Mouse (Mus musculus) forebrain, embryonic 10.5 days (tissue): ENCODE measurements around the gene Nr1i3. TPM values are rescaled to one million over a fixed set of nuclear protein-coding genes. Genes with fewer than 3 reads are reported as not detected.

Source experiments
- DNase-seq: peaks from one replicate; pipeline ENCODE4 v3.0.0-alpha.2; 2017; ENCODE audit warnings: low spot score; ENCODE audit errors: extremely low spot score
- H3K27ac ChIP-seq: fragments of 300-500 bp; sonication (generic); 2 replicates; pipeline ENCODE4 v1.5.1; 2016; ENCODE audit warnings: mild to moderate bottlenecking
- H3K27me3 ChIP-seq: fragments of 300-500 bp; sonication (generic); 2 replicates; pipeline ENCODE4 v1.6.1; 2016; ENCODE audit warnings: mild to moderate bottlenecking; ENCODE audit not compliant: poor library complexity, severe bottlenecking
- H3K36me3 ChIP-seq: fragments of 300-500 bp; sonication (generic); replicated peaks from 2 replicates; pipeline ENCODE4 v1.6.1; 2016; ENCODE audit warnings: mild to moderate bottlenecking, moderate library complexity
- H3K4me1 ChIP-seq: fragments of 300-500 bp; sonication (generic); 2 replicates; pipeline ENCODE4 v1.6.1; 2016
- H3K4me3 ChIP-seq: fragments of 300-500 bp; sonication (generic); 2 replicates; pipeline ENCODE4 v1.5.1; 2016; ENCODE audit warnings: mild to moderate bottlenecking, moderate library complexity
- H3K9me3 ChIP-seq: fragments of 300-500 bp; sonication (generic); 2 replicates; pipeline ENCODE4 v1.6.1; 2016; ENCODE audit warnings: mild to moderate bottlenecking, moderate library complexity
- WGBS: fragments of 180-500 bp; shearing (Covaris S2); methylation state at CpG from one replicate; pipeline ENCODE4 v1.1.7; 2016; 5-methylcytosine and 5-hydroxymethylcytosine counted together
- polyA plus RNA-seq: library from polyadenylated mRNA; unstranded; fragments of >200 nt; fragmentation: Nextera tagmentation; extraction: Ambion mirVana; gene quantifications from 2 replicates; pipeline ENCODE4 v1.2.1, GENCODE M21; 2016

The Nr1i3 gene
- polyA plus RNA-seq, 1 experiment from 2014 or later = 0.24 TPM

GRCm38 (mm10) chr1:171187851-171188700 lies 25.7 kb upstream of the Nr1i3 start:
- Histone ChIP-seq H3K27ac (peak overlapping the region; percentile 73), H3K4me1 (peaks cover 48% of the 10 kb centered on the region), H3K4me3 (peak overlapping the region; percentile 24), H3K27me3 (peaks cover 39% of the 10 kb centered on the region), H3K9me3 (no peaks in the 10 kb centered on the region), H3K36me3 (no peaks in the 10 kb centered on the region)
- no peak for DNase-seq
- 44% methylated on average over 13 of the region's 13 CpGs for WGBS

- Histone ChIP-seq H3K9me3 (no peaks in the 10 kb centered on the region), H3K36me3 (no peaks in the 10 kb centered on the region), H3K27me3 (peaks cover 48% of the 10 kb centered on the region), H3K4me3 (no peak overlapping the region), H3K27ac (peak overlapping the region; percentile 73), H3K4me1 (peaks cover 58% of the 10 kb centered on the region)
- WGBS = 14% methylated on average over 8 of the region's 8 CpGs
- no peak for DNase-seq
These were observed 24.7 kb upstream of the Nr1i3 start for GRCm38 (mm10) chr1:171189046-171189445.

DNA sequence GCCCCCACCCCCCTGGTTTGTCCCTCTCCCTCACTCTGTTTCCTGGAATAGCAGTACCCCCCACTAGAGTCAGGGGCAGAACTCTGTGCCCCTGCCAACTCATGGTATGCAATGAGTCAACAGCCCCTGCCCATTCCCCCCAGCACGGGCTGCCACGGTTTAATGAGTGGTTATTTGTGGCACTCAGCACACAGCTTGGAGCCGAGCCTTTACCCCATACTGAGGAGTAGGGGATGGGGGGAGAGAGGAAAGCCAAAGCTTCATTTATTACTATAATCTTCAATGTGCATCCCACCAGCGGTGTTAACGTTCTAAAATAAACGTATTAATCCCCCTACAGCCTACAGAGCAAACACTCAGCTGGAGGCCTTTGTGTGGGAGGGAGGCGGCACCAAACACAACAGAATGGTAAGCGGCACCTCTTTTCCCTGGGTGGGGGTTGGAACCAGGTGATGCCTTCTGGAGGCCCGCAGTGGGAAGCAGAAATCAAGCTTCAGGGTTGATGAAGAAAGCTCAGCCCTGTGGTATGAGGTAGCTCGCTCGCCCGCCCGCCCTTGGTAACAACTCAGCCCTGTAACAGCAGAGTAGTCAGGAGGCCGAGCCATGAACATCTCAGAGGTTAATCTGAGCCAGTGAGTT lies 24.2 kb upstream of the Nr1i3 start:
- Histone ChIP-seq H3K4me1 (peaks cover 63% of the 10 kb centered on the region), H3K27me3 (peaks cover 54% of the 10 kb centered on the region), H3K36me3 (no peaks in the 10 kb centered on the region), H3K4me3 (no peak overlapping the region), H3K27ac (peak overlapping the region; percentile 73), H3K9me3 (no peaks in the 10 kb centered on the region)
- 23% methylated on average over 14 of the region's 14 CpGs for WGBS
- no peak for DNase-seq

DNA sequence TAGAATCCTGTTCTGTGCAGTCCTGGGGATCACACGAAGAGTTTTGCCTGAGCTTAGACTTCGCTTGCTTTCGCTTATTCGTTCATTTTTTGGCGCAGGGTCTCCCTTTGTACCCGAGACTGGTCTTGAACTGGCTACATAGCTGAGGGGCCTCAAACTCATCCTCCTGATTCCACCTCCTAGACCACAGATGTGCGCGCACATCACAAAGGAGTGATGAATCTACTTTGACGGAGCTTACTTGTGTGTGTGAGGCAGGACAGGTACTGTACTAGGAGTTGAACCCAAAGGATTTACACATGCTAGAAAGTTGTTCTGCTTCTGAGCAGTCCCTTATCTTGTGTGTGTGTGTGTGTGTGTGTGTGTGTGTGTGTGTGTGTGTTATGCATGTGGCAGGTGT lies 22.9 kb upstream of the Nr1i3 start:
- DNase-seq = no peak
- H3K27me3 ChIP-seq = peaks cover 66% of the 10 kb centered on the region
- H3K27ac ChIP-seq = 0 out of 2 replicates have a peak overlapping the region, but pooled peaks have one; percentile 5
- WGBS = 94% methylated on average over 9 of the region's 9 CpGs
- H3K9me3 ChIP-seq = no peaks in the 10 kb centered on the region
- H3K4me3 ChIP-seq = no peak overlapping the region
- H3K4me1 ChIP-seq = peaks cover 71% of the 10 kb centered on the region
- no peaks in the 10 kb centered on the region for H3K36me3 ChIP-seq

GRCm38 (mm10) chr1:171192283-171192682 lies 21.5 kb upstream of the Nr1i3 start:
- 51% methylated on average over 10 of the region's 10 CpGs for WGBS
- Histone ChIP-seq H3K4me3 (no peak overlapping the region), H3K4me1 (peaks cover 65% of the 10 kb centered on the region), H3K9me3 (no peaks in the 10 kb centered on the region), H3K27ac (no peak overlapping the region), H3K36me3 (no peaks in the 10 kb centered on the region), H3K27me3 (peaks cover 81% of the 10 kb centered on the region)
- no peak for DNase-seq

GRCm38 (mm10) chr1:171193093-171193840 lies 20.5 kb upstream of the Nr1i3 start:
- Histone ChIP-seq H3K4me3 (peak overlapping the region; percentile 43), H3K36me3 (no peaks in the 10 kb centered on the region), H3K9me3 (no peaks in the 10 kb centered on the region), H3K4me1 (peaks cover 59% of the 10 kb centered on the region), H3K27me3 (peaks cover 91% of the 10 kb centered on the region), H3K27ac (peak overlapping the region; percentile 2; the same call in 1 of the 2 replicates)
- DNase-seq = peak; percentile 42
- 3% methylated on average over 18 of the region's 18 CpGs for WGBS

GRCm38 (mm10) chr1:171193911-171194830 lies 19.6 kb upstream of the Nr1i3 start:
- Histone ChIP-seq H3K4me1 (peaks cover 50% of the 10 kb centered on the region), H3K27me3 (peaks cover 99% of the 10 kb centered on the region), H3K27ac (no peak overlapping the region), H3K4me3 (peak overlapping the region; percentile 69; the same call in 1 of the 2 replicates), H3K9me3 (no peaks in the 10 kb centered on the region), H3K36me3 (no peaks in the 10 kb centered on the region)
- DNase-seq = no peak
- WGBS = 22% methylated on average over 11 of the region's 11 CpGs

DNA sequence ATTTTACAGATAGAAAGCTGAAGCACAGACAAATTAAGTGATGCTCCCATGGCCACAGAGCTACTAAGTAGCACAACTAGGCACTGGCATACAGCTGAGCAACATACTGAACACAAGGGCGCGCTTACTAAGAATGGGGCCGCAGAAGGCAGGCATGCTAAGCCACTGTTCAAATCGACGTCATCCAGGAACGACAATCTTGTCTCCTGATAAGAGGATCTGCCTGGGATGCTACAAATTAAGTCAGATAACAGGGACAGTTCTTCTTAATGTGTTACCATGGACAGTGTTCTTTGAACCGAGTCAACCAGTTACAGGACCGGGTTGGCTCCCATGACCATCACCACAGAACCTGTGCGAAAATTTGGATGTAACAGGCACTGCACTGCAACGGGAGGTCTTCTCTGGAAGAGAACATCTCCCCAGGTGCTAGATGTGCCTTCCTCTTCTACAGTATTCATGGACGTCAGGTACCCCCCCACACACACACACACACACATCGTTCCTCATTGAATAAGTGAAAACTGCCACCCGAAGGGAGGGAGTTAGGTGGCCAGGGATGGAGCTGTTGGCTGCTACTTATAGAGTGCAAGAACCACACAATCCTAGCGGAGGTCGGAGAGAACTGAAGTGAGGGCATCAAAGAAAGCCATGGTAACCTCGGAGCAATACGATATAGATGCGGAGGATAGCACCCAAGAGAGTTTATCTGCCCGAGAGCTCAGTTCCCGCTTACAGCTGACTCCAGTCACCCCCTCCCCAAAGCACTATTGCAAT lies 18.5 kb upstream of the Nr1i3 start:
- H3K27ac ChIP-seq = no peak overlapping the region
- 3% methylated on average over 20 of the region's 20 CpGs for WGBS

DNA sequence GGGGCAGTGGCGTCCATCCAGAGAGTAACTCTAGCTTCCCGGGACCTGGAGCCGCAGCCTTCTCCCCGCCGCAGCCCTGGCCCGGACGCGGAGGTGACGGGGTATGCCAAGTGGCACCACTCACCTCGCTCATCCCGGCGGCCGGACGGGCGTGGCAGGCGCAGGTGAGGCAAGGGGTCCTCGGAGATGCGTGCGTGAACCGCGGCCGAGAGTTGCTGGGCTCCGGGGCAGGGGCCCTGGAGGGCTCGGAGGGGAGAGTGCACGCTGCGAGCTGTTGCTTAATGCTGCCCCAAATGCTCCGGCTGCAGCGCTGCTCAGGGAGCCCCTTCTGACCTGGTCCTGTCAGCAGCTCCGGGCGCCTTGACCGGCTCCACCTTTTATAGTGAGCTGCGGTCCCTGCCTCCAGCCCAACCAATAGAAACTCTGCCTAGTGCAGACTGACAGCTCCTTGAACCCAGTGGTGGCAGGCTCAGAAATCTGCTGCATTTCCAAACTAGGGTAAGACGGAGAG lies 17.8 kb upstream of the Nr1i3 start, which contains the start of gene Pcp4l1:
Gene Pcp4l1 (minus strand): TSS at position 382 of the 511 bp plus-strand sequence.
- peaks cover 89% of the 10 kb centered on the region for H3K27me3 ChIP-seq
- H3K9me3 ChIP-seq = no peaks in the 10 kb centered on the region
- peaks cover 42% of the 10 kb centered on the region for H3K4me1 ChIP-seq
- H3K36me3 ChIP-seq = no peaks in the 10 kb centered on the region
- WGBS = under 1% methylated on average over 33 of the region's 33 CpGs
- peak within 1 kb of the TSS; percentile 69 for H3K4me3 ChIP-seq
- no peak within 1 kb of the TSS for H3K27ac ChIP-seq
- DNase-seq = peak; percentile 70

More for the DNA sequence above, 18.5 kb upstream of the Nr1i3 start:
- H3K27me3 ChIP-seq = peaks cover 96% of the 10 kb centered on the region
- H3K4me3 ChIP-seq = peak overlapping the region; percentile 69
- H3K9me3 ChIP-seq = no peaks in the 10 kb centered on the region
- H3K36me3 ChIP-seq = no peaks in the 10 kb centered on the region
- no peak for DNase-seq
- peaks cover 42% of the 10 kb centered on the region for H3K4me1 ChIP-seq

GRCm38 (mm10) chr1:171199532-171199931 lies 14.2 kb upstream of the Nr1i3 start:
- Histone ChIP-seq H3K36me3 (no peaks in the 10 kb centered on the region), H3K4me3 (no peak overlapping the region), H3K27ac (no peak overlapping the region), H3K9me3 (no peaks in the 10 kb centered on the region), H3K27me3 (peaks cover 56% of the 10 kb centered on the region), H3K4me1 (peaks cover 22% of the 10 kb centered on the region)
- WGBS = 79% methylated on average over 1 of the region's 1 CpGs
- DNase-seq = no peak

GRCm38 (mm10) chr1:171200769-171201168 lies 13.0 kb upstream of the Nr1i3 start:
- H3K4me1 ChIP-seq = peaks cover 10% of the 10 kb centered on the region
- H3K27ac ChIP-seq = no peak overlapping the region
- WGBS = 92% methylated on average over 1 of the region's 1 CpGs
- H3K27me3 ChIP-seq = peaks cover 44% of the 10 kb centered on the region
- no peak overlapping the region for H3K4me3 ChIP-seq
- DNase-seq = no peak
- H3K9me3 ChIP-seq = no peaks in the 10 kb centered on the region
- no peaks in the 10 kb centered on the region for H3K36me3 ChIP-seq
